Mouse (Mus musculus) heart, adult 9 months (tissue): ENCODE measurements at regions not wholly inside any gene's neighbourhood (a gene's known extent, or its start where the extent isn't known, plus 50 kb on each side); places are given as distances from the start of the nearest gene placed in this dataset.
A peak's percentile ranks its signal among the peaks of the same experiment; 100 is the strongest.

Source experiments
- DNase-seq, 2 experiments: peaks; one replicate each; pipeline ENCODE4 v3.0.0; 2022; ENCODE audit warnings: low spot score in 2 of 2

- no peak for DNase-seq
These were observed 787.5 kb upstream of the Tenm3 start for GRCm38 (mm10) chr8:49631286-49631685.

- no peak for DNase-seq
These were observed 784.3 kb upstream of the Tenm3 start for GRCm38 (mm10) chr8:49627966-49628495.

GRCm38 (mm10) chr8:49595501-49595900 lies 751.8 kb upstream of the Tenm3 start:
- no peak for DNase-seq

GRCm38 (mm10) chr8:49567423-49567822 lies 723.7 kb upstream of the Tenm3 start:
- DNase-seq: no peak

GRCm38 (mm10) chr8:49563499-49564279 lies 719.9 kb upstream of the Tenm3 start:
- DNase-seq: no peak

GRCm38 (mm10) chr8:49562976-49563375 lies 719.2 kb upstream of the Tenm3 start:
- no peak for DNase-seq

- peak in 1 of 2 experiments; percentile 1 for DNase-seq
These were observed 712.1 kb upstream of the Tenm3 start for GRCm38 (mm10) chr8:49555724-49556457.

- DNase-seq: peak; percentile 23 to 67
These were observed 709.4 kb upstream of the Tenm3 start for GRCm38 (mm10) chr8:49553175-49553574.

GRCm38 (mm10) chr8:49543321-49543720 lies 699.6 kb upstream of the Tenm3 start:
- no peak for DNase-seq

GRCm38 (mm10) chr8:49541337-49541736 lies 697.6 kb upstream of the Tenm3 start:
- no peak for DNase-seq

GRCm38 (mm10) chr8:49533412-49534351 lies 689.9 kb upstream of the Tenm3 start:
- DNase-seq: no peak

- DNase-seq: no peak
These were observed 685.5 kb upstream of the Tenm3 start for GRCm38 (mm10) chr8:49529294-49529693.

- no peak for DNase-seq
These were observed 649.2 kb upstream of the Tenm3 start for GRCm38 (mm10) chr8:49492906-49493305.

- DNase-seq: no peak
These were observed 641.5 kb upstream of the Tenm3 start for GRCm38 (mm10) chr8:49485284-49485683.

- DNase-seq: no peak
These were observed 637.8 kb upstream of the Tenm3 start for GRCm38 (mm10) chr8:49481476-49481992.

- no peak for DNase-seq
These were observed 622.3 kb upstream of the Tenm3 start for GRCm38 (mm10) chr8:49465911-49466518.

- no peak for DNase-seq
These were observed 621.3 kb upstream of the Tenm3 start for GRCm38 (mm10) chr8:49465070-49465469.

- DNase-seq: no peak
These were observed 618.9 kb upstream of the Tenm3 start for GRCm38 (mm10) chr8:49462602-49463001.

- DNase-seq: no peak
These were observed 618.1 kb upstream of the Tenm3 start for GRCm38 (mm10) chr8:49461724-49462473.

GRCm38 (mm10) chr8:49445444-49445843 lies 601.7 kb upstream of the Tenm3 start:
- DNase-seq: no peak
